ENCODE assay signal across 8 mouse cellular contexts in genomic region chr4:120404778-120405143, GRCm38 (mm10). TPM values are rescaled to one million over a fixed set of nuclear protein-coding genes. Genes with fewer than 3 reads are reported as not detected.
DNase-seq lines count a peak whose midpoint lies in the region; ATAC-seq lines count a peak whose summit lies in the region.

No protein-coding gene starts in this region.

- no peaks in the 10 kb centered on the region for H3K9me3 ChIP-seq in neural tube, embryonic 11.5 days (ENCODE audit: control insufficient read depth, low read length)
- no peaks in the 10 kb centered on the region for H3K9me3 ChIP-seq in forebrain, embryonic 16.5 days (ENCODE audit: control insufficient read depth, low read length)
- H3K9me3 ChIP-seq in limb, embryonic 15.5 days: no peaks in the 10 kb centered on the region

- peak overlapping the region; percentile 99 for H3K4me3 ChIP-seq in neural tube, embryonic 11.5 days (ENCODE audit: low read depth, low read length)
- peak overlapping the region; percentile 98 for H3K4me3 ChIP-seq in forebrain, embryonic 16.5 days (replicated peaks; ENCODE audit: low read length)
- peak overlapping the region; percentile 96 for H3K4me3 ChIP-seq in limb, embryonic 15.5 days

- peak overlapping the region; percentile 22 for H3K4me2 ChIP-seq in neural tube, embryonic 11.5 days (ENCODE audit: low read depth)
- peak overlapping the region; percentile 47 for H3K4me2 ChIP-seq in forebrain, embryonic 16.5 days (ENCODE audit: low read length)
- peak overlapping the region; percentile 57 for H3K4me2 ChIP-seq in limb, embryonic 15.5 days

- WGBS in neural tube, embryonic 11.5 days: 9% methylated on average over 18 of the region's 21 CpGs
- 10% methylated on average over 18 of the region's 21 CpGs for WGBS in forebrain, embryonic 16.5 days
- 12% methylated on average over 18 of the region's 21 CpGs for WGBS in limb, embryonic 15.5 days

- no peak overlapping the region for H3K27ac ChIP-seq in neural tube, embryonic 11.5 days (ENCODE audit: low read depth, low read length)
- no peak overlapping the region for H3K27ac ChIP-seq in forebrain, embryonic 16.5 days (ENCODE audit: low read length)
- H3K27ac ChIP-seq in limb, embryonic 15.5 days: no peak overlapping the region

- DNase-seq in cerebellum, adult 9-10 months: peak; percentile 62
- DNase-seq in cerebellum, adult 18-20 months: no peak
- DNase-seq in neural tube, embryonic 11.5 days (ENCODE audit: low spot score): no peak
- no peak for DNase-seq in neural tube, embryonic 10.5 days (ENCODE audit: extremely low spot score, low spot score)
- DNase-seq in testis, postnatal 14 days (ENCODE audit: low spot score): peak; percentile 73
- DNase-seq in embryo, embryonic 10 days (ENCODE audit: low spot score): no peak

- no peaks in the 10 kb centered on the region for H3K27me3 ChIP-seq in neural tube, embryonic 11.5 days (ENCODE audit: control insufficient read depth, insufficient read depth, low read length)
- no peaks in the 10 kb centered on the region for H3K27me3 ChIP-seq in forebrain, embryonic 16.5 days (replicated peaks; ENCODE audit: control insufficient read depth, insufficient read depth, low read length)
- 0 out of 2 replicates have a peak, but pooled peaks cover 6% of the 10 kb centered on the region for H3K27me3 ChIP-seq in limb, embryonic 15.5 days

- H3K36me3 ChIP-seq in neural tube, embryonic 11.5 days (ENCODE audit: control insufficient read depth, insufficient read depth, low read length): no peaks in the 10 kb centered on the region
- H3K36me3 ChIP-seq in forebrain, embryonic 16.5 days (ENCODE audit: control insufficient read depth, insufficient read depth): no peaks in the 10 kb centered on the region
- no peaks in the 10 kb centered on the region for H3K36me3 ChIP-seq in limb, embryonic 15.5 days

- ATAC-seq in neural tube, embryonic 11.5 days (ENCODE audit: insufficient read depth, low FRiP score, low TSS enrichment): 0 out of 2 replicates have a peak, but pooled peaks have one; percentile 14
- ATAC-seq in forebrain, embryonic 16.5 days: no peak
- ATAC-seq in limb, embryonic 15.5 days (ENCODE audit: insufficient number of reproducible peaks, low FRiP score, low TSS enrichment, low read depth): no peak

- H3K4me1 ChIP-seq in neural tube, embryonic 11.5 days (ENCODE audit: control insufficient read depth, insufficient read depth, low read length): peaks cover 7% of the 10 kb centered on the region
- peaks cover 22% of the 10 kb centered on the region for H3K4me1 ChIP-seq in forebrain, embryonic 16.5 days (replicated peaks; ENCODE audit: control insufficient read depth, insufficient read depth, low read length)
- H3K4me1 ChIP-seq in limb, embryonic 15.5 days: peaks cover 16% of the 10 kb centered on the region

- H3K9ac ChIP-seq in neural tube, embryonic 11.5 days (ENCODE audit: low read length): no peak overlapping the region; the same call in 1 of the 2 replicates
- H3K9ac ChIP-seq in forebrain, embryonic 16.5 days (replicated peaks; ENCODE audit: low read depth, low read length): peak overlapping the region; percentile 99
- 0 out of 2 replicates have a peak overlapping the region, but pooled peaks have one; percentile 21 for H3K9ac ChIP-seq in limb, embryonic 15.5 days

RNA-seq across cellular contexts. Expression of gene Scmh1, which starts 0.3 kb away (rescaled TPM):
- 59.4 and 60.1 TPM in 2 replicates for polyA plus RNA-seq in neural tube, embryonic 11.5 days (2014; fragmentation: Nextera tagmentation; extraction: Ambion mirVana)
- polyA plus RNA-seq in forebrain, embryonic 16.5 days (2015; fragmentation: Nextera tagmentation; extraction: Ambion mirVana): 75.5 and 80.2 TPM in 2 replicates
- polyA plus RNA-seq in limb, embryonic 15.5 days (2015; fragmentation: Nextera tagmentation; extraction: Ambion mirVana): 36.7 and 37.6 TPM in 2 replicates

Comparison
In these comparisons a context has a peak if more than half of its experiments do, and no peak if none do; other contexts are left out.
1. DNase-seq: peak in cerebellum, adult 9-10 months (single experiment) and testis, postnatal 14 days (single experiment); none in cerebellum, adult 18-20 months (0 of 2), neural tube, embryonic 11.5 days (single experiment), neural tube, embryonic 10.5 days (single experiment) and embryo, embryonic 10 days (single experiment).
2. Peak in every context shown above with its lines, with median percentiles within 50 percentile points of each other: H3K4me2 ChIP-seq and H3K4me3 ChIP-seq.